Mouse (Mus musculus) adrenal gland, postnatal 36 days (tissue): ENCODE results near the gene Cyp2w1. TPM values are rescaled to one million over a fixed set of nuclear protein-coding genes. Genes with fewer than 3 reads are reported as not detected.
A peak's percentile ranks its signal among the peaks of the same experiment; 100 is the strongest.
"Not testable (repeated sequence)": the region's sequence is repeated elsewhere in the genome, so short reads cannot be mapped to it uniquely, and the experiment has no call there.

ENCODE experiments used
- DNase-seq, 2 experiments: peaks; one replicate each; pipeline ENCODE4 v3.0.0; 2021; ENCODE audit warnings: mixed read lengths in 1 of 2
- total RNA-seq, 2 experiments: library from RNA; stranded (reverse); gene quantifications; 2 replicates each; pipeline ENCODE4 v1.2.3; 2021

Cyp2w1 gene
- total RNA-seq, 2 experiments from 2014 or later, result not detected

- peak; percentile 62 to 78 for DNase-seq
Observed at GRCm38 (mm10) chr5:139384531-139384930, 32.1 kb downstream of the Cyp2w1 start.

- no peak for DNase-seq
Observed at GRCm38 (mm10) chr5:139386047-139386446, 33.6 kb downstream of the Cyp2w1 start.

- DNase-seq, result peak in 1 of 2 experiments; percentile 43
Observed at GRCm38 (mm10) chr5:139387329-139388194, 35.1 kb downstream of the Cyp2w1 start.

DNA sequence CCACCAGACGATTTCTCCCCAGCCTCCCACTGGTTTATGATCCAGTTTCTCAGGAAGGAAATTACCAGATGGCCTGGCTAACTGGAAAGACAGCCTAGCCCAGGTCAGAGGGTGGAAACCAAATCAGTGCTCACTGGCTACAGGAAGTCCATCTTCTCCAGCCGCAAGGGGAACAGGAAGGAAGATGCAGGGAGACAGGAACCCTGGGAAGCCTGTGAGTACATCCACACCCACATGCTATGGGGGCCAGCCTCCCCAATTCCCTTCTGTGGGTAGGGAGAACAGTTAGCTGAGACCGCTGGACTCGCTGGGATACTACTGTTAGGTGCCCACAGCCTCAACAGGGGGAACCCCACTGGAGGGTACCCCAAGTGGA is 35.8 kb downstream of the Cyp2w1 start:
- no peak for DNase-seq

- DNase-seq, result no peak
Observed at GRCm38 (mm10) chr5:139388694-139389675, 36.6 kb downstream of the Cyp2w1 start.

- peak; percentile 78 to 79 for DNase-seq
Observed at GRCm38 (mm10) chr5:139389676-139390061, 37.3 kb downstream of the Cyp2w1 start.

- not testable (repeated sequence) for DNase-seq
Observed at GRCm38 (mm10) chr5:139390324-139391119, 38.1 kb downstream of the Cyp2w1 start.

DNA sequence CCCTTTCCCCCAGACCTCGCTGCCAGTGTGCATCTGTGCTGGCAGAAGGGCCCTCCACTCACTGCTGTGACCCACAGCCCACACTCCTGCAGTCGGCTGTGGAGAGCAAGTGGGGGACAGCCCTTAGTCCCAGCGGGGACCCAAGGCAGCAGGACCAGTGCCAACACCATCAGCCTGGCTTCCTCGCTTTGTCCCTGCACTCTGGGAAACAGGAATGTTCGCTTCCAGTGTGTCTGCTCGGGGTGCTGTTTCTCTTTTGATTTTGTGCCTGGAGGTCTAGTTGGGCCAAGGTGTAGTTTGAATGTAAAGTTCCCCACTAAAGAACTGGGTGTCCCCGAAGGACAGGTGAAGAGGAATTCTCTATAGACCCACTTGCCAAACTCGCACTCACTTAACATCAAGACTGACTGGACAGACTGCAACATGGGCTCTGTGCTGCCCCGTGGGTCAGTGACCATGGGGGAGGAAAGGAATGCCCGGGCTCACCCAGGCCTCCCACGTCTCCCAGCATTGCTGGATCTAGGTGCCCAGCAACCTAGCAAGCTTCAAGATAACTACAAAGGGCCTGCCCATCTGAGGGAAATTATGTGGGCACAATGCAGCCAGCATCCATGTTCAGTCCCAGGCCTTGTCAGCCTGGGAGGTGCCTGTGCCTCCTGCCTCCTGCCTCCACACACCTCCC is 39.0 kb downstream of the Cyp2w1 start:
- no peak for DNase-seq

- no peak for DNase-seq
Observed at GRCm38 (mm10) chr5:139392219-139393196, 40.1 kb downstream of the Cyp2w1 start.

DNA sequence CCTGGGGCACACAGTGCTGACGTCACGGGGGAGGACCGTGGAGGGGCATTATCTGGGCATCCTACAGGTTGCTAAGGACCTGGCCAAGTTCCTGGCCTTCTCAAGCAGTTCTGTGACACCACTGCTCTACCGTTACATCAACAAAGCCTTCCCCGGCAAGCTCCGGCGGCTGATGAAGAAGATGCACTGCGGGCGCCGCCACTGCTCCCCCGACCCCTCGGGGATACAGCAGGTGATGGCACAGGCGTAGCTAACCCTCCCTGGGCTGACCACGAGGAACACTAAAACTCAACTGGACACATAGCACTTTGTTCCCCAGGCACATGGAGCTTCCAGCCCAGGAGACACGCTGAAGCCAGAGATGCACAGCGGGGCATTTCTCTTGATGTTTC is 40.8 kb downstream of the Cyp2w1 start:
- DNase-seq, result no peak

DNA sequence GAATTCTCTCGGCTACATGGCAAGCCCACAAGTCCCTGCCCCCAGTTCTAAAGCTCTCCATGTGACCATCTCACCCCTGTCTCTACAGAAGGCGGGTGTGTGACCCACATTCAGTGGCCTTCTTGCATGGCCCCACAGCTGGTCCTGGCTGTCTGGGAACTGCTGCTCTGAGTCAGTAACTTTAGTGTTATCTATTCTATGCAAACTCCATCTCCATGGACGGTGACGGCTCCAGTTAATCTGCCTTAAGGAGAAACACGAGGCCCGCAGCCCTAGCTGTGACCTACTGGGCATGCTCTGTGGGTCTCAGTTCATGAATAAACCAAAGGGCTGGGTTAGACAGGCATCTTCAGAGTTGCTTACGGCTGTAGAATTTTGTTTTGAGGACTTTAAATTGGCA is 42.0 kb downstream of the Cyp2w1 start:
- no peak for DNase-seq

GRCm38 (mm10) chr5:139395528-139395927 is 43.1 kb downstream of the Cyp2w1 start:
- DNase-seq, result no peak

DNA sequence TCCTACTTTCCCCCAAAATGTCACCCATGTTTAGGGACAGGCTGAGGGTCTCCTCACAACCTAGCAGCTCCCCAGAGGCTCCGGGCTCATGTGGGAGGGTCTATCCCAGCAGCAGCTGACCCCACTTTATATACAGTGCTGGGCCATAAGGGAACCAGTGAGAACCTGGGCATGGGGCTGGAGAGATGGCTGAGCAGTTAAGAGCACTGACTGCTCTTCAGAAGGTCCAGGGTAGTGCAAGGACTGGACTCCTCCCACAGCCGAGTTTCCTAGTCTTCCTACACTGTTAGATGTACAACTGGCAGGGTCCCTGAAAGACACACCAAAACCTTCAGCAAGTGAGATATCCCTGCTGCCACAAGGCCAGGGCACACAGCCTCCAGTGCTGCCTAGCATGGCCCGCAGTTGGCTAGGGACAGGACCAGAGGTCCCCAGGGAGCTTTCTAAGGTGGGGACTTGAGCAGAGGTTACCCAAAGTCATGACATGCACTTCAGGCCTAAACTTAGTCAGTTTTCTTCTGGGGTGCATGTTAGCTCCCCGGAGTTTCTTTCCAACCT is 45.0 kb downstream of the Cyp2w1 start:
- no peak for DNase-seq

DNA sequence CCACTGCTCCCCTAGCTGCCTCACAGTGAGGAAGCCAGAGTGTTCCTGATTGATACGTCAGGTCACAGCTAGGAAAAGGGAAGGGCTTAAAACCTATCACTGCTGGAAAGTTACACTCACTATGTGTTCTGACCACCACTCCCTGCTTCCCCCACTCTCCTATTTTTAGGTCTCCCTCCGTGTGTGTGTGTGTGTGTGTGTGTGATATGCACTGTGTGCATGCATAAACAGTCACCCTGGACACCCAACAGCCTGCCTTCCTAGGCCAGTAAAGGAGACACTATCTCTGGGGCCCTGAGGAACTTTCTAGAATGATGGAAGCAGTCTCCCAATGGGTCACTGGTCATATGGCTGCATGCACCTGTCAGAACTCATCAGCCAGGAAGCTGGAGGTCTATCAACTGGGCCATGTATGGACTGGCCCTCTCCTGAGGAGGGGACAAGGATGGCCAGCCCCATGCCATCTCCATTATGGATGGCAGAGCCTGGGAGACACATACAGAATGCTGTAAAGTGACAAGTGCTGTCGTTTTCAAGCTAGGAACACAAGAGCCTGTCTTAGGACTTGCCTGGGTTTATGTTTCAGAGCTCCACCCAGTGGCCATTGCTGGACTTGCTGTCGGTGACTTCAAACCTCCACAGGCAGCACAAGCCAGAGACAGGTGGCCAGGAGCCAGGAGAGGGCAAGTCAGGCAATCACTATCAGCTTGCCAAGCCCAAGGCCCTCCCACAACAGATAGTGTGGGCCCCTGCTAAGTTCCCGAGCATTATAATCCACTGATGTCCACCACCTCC is 45.7 kb downstream of the Cyp2w1 start:
- peak; percentile 93 to 94 for DNase-seq

- DNase-seq, result no peak
Observed at GRCm38 (mm10) chr5:139398786-139399185, 46.4 kb downstream of the Cyp2w1 start.

DNA sequence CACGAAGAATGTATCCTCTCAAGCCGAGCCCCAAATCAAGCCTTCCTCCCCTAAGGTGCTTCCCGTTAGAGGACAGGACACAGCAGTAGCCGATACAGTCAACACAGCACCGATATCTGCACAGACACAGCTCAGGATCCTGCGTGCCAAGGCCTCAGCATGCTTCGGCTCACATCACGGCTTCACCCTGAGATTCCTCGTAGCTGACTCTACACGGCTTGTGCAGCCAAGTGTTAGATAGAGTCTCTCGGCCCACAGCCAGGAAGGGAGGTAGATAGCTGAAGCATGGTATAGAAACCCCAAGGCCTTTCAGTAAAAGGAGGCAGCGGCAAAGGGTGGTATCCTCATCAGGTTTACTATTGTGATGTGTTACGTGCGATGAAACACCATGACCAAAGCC is 47.6 kb downstream of the Cyp2w1 start:
- peak; percentile 41 to 45 for DNase-seq

DNA sequence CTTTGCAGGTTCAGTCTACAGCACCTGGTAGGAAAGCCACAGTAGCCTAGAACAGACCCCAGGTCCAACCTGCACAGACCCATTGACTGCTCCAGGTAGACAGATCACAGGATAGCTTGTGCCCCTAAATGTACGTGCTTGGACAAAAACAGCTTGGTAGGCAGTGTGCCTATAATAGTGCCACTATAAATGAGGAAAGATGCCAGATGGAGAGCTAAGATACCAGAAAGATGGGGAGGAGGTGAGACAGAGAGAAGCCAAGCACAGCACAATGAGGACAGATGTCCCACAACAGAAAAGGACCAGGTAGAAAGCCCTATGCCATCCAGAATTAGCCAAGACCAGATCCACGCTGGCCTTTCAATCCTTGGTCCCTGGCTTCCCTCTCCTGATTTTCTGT is 49.7 kb downstream of the Cyp2w1 start:
- DNase-seq, result no peak

GRCm38 (mm10) chr5:139403692-139404260 is 51.4 kb downstream of the Cyp2w1 start:
- DNase-seq, result no peak
